Mouse (Mus musculus) adrenal gland, adult (tissue): Measurements from ENCODE around the gene Hapln1.
A peak's percentile ranks its signal among the peaks of the same experiment; 100 is the strongest.

Experiments used
- DNase-seq, 2 experiments: peaks; one replicate each; pipeline ENCODE4 v3.0.0; 2022 to 2023; ENCODE audit warnings: low spot score in 1 of 2; ENCODE audit not compliant: inconsistent age in 2 of 2

The Hapln1 gene

GRCm38 (mm10) chr13:89539205-89539886 is at the start of gene Hapln1:
Hapln1 (plus strand) TSS chr13:89539796.
- DNase-seq, result peak; percentile 33 to 70

GRCm38 (mm10) chr13:89493169-89493568 is 46.4 kb upstream of the Hapln1 start:
- DNase-seq, result peak; percentile 5 to 38

- no peak for DNase-seq
Observed at GRCm38 (mm10) chr13:89493678-89494077, 45.9 kb upstream of the Hapln1 start.

GRCm38 (mm10) chr13:89496569-89496968 is 43.0 kb upstream of the Hapln1 start:
- DNase-seq, result no peak

- no peak for DNase-seq
Observed at GRCm38 (mm10) chr13:89499419-89499818, 40.2 kb upstream of the Hapln1 start.

- no peak for DNase-seq
Observed at GRCm38 (mm10) chr13:89521507-89521908, 18.1 kb upstream of the Hapln1 start.

- no peak for DNase-seq
Observed at GRCm38 (mm10) chr13:89528716-89529115, 10.9 kb upstream of the Hapln1 start.

- DNase-seq, result no peak
Observed at GRCm38 (mm10) chr13:89530386-89530785, 9.2 kb upstream of the Hapln1 start.

- no peak for DNase-seq
Observed at GRCm38 (mm10) chr13:89539887-89540264, 280 bp downstream of the Hapln1 start.

GRCm38 (mm10) chr13:89540301-89540982 is 846 bp downstream of the Hapln1 start:
- DNase-seq, result peak in 1 of 2 experiments; percentile 23

GRCm38 (mm10) chr13:89543003-89543402 is 3.4 kb downstream of the Hapln1 start:
- DNase-seq, result peak in 1 of 2 experiments; percentile 77

- DNase-seq, result peak; percentile 26 to 70
Observed at GRCm38 (mm10) chr13:89548203-89548740, 8.7 kb downstream of the Hapln1 start.

- no peak for DNase-seq
Observed at GRCm38 (mm10) chr13:89549507-89549906, 9.9 kb downstream of the Hapln1 start.

GRCm38 (mm10) chr13:89551502-89551901 is 11.9 kb downstream of the Hapln1 start:
- peak in 1 of 2 experiments; percentile 46 for DNase-seq

- DNase-seq, result no peak
Observed at GRCm38 (mm10) chr13:89564518-89564917, 24.9 kb downstream of the Hapln1 start.

GRCm38 (mm10) chr13:89566300-89566699 is 26.7 kb downstream of the Hapln1 start:
- DNase-seq, result no peak

- DNase-seq, result peak in 1 of 2 experiments; percentile 33
Observed at GRCm38 (mm10) chr13:89579115-89579514, 39.5 kb downstream of the Hapln1 start.

- DNase-seq, result no peak
Observed at GRCm38 (mm10) chr13:89583138-89583746, 43.6 kb downstream of the Hapln1 start.

GRCm38 (mm10) chr13:89583747-89584738 is 44.4 kb downstream of the Hapln1 start:
- peak in 1 of 2 experiments; percentile 20 for DNase-seq

GRCm38 (mm10) chr13:89585144-89585543 is 45.5 kb downstream of the Hapln1 start:
- DNase-seq, result peak in 1 of 2 experiments; percentile 55
